Comparison of ENCODE assay signal across 9 mouse cellular contexts in the genomic region with DNA sequence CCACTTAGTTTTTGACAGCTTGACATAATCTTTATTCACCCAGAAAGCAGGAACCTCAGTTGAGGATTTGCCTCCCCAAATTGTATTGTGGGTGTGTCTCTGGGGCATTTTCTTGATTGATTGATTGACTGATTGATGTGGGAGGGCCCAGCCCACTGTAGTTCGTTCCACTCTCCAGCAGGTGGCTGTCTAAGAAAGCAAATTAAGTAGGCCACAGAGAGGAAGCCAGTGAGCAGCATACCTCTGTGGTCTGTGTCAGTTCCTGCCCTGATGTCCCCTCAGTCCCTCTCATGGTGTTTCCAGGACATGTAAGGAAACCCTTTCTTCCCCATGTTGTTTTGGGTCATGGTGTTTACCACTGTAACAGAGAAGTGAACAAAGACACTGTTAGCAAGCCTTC. TPM values are rescaled to one million over a fixed set of nuclear protein-coding genes. Genes with fewer than 3 reads are reported as not detected.
DNase-seq lines count a peak whose midpoint lies in the region; ATAC-seq and TF ChIP-seq lines count a peak whose summit lies in the region.
"Had no signal": no experiment of that assay in that cellular context is flagged by ENCODE, and none has a peak within 500 bp of the region (broad histone marks: within the 10 kb centered on the region; RNA-seq: fewer than 3 reads in every experiment).

No protein-coding gene starts in this region.

- peak; percentile 73 for TF ChIP-seq CTCF in hindbrain, postnatal 0 days (IDR thresholded peaks at IDR 0.05; ENCODE audit: low read depth)

- H3K4me3 ChIP-seq in embryonic facial prominence, embryonic 10.5 days, result no peak overlapping the region
- no peak overlapping the region for H3K4me3 ChIP-seq in hindbrain, postnatal 0 days (ENCODE audit: low read length)
- H3K4me3 ChIP-seq: myocyte had no signal

- H3K4me2 ChIP-seq in hindbrain, postnatal 0 days (ENCODE audit: low read depth, low read length), result no peak overlapping the region

- no peak overlapping the region for H3K9ac ChIP-seq in hindbrain, postnatal 0 days (replicated peaks; ENCODE audit: low read length)

- no peaks in the 10 kb centered on the region for H3K4me1 ChIP-seq in embryonic facial prominence, embryonic 10.5 days
- H3K4me1 ChIP-seq in hindbrain, postnatal 0 days (ENCODE audit: insufficient read depth, low read length), result no peaks in the 10 kb centered on the region

- 17% methylated on average over 1 of the region's 1 CpGs for WGBS in embryonic facial prominence, embryonic 10.5 days
- 16% methylated on average over 1 of the region's 1 CpGs for WGBS in hindbrain, postnatal 0 days

- H3K27me3 ChIP-seq in embryonic facial prominence, embryonic 10.5 days (replicated peaks; ENCODE audit: low read depth, poor library complexity, severe bottlenecking), result no peaks in the 10 kb centered on the region
- H3K27me3 ChIP-seq in hindbrain, postnatal 0 days (ENCODE audit: insufficient read depth, low read length), result no peaks in the 10 kb centered on the region

- peak; percentile 53; the same call in 1 of the 2 replicates for ATAC-seq in hindbrain, postnatal 0 days

- no peaks in the 10 kb centered on the region for H3K9me3 ChIP-seq in embryonic facial prominence, embryonic 10.5 days
- no peaks in the 10 kb centered on the region for H3K9me3 ChIP-seq in hindbrain, postnatal 0 days (ENCODE audit: low read length)

- peaks cover 39% of the 10 kb centered on the region for H3K36me3 ChIP-seq in embryonic facial prominence, embryonic 10.5 days (replicated peaks)
- no peaks in the 10 kb centered on the region for H3K36me3 ChIP-seq in hindbrain, postnatal 0 days (ENCODE audit: insufficient read depth, low read length)

- no peak overlapping the region for H3K27ac ChIP-seq in embryonic facial prominence, embryonic 10.5 days (replicated peaks)
- H3K27ac ChIP-seq in hindbrain, postnatal 0 days, result no peak overlapping the region

- DNase-seq in left cerebral cortex, adult 11 months (ENCODE audit: low spot score), result peak; percentile 5
- no peak for DNase-seq in left cerebral cortex, adult 8-10 months (ENCODE audit: low spot score in 2 of 2)
- DNase-seq in MN1 (ENCODE audit: low spot score), result peak; percentile 65
- peak; percentile 53 for DNase-seq in embryonic facial prominence, embryonic 10.5 days (ENCODE audit: low spot score)
- DNase-seq in hindbrain, postnatal 0 days (ENCODE audit: low spot score), result peak; percentile 68
- DNase-seq in layer of hippocampus, postnatal 36 days, result peak; percentile 25 to 48
- peak; percentile 32 for DNase-seq in mesoderm, embryonic 11.5 days (ENCODE audit: low read depth, low spot score)
- DNase-seq in thymus, postnatal 0 days (ENCODE audit: low spot score), result peak; percentile 63

RNA-seq across cellular contexts. Expression of gene Pde4d, which starts 59.2 kb away (rescaled TPM):
- total RNA-seq in left cerebral cortex, adult 8-10 months (2022), result 100 to 1,000 TPM in 2 of 4 experiments, 10 to 100 TPM in 2; 92.8 to 110 (median 99.5) TPM
- polyA plus RNA-seq in embryonic facial prominence, embryonic 10.5 days (2016; fragmentation: Nextera tagmentation; extraction: Ambion mirVana), result 15.9 and 19.7 TPM in 2 replicates
- total RNA-seq in hindbrain, postnatal 0 days (2014; rRNA removed), result 77.1 and 86.6 TPM in 2 replicates
- 19.3 and 21.6 TPM in 2 replicates for polyA plus RNA-seq in hindbrain, postnatal 0 days (2015; fragmentation: Nextera tagmentation; extraction: Ambion mirVana)
- 10 to 100 TPM; 69.7 to 69.8 TPM for total RNA-seq in layer of hippocampus, postnatal 36 days (2021)
- 11.9 and 16.5 TPM in 2 replicates for polyA plus RNA-seq in thymus, postnatal 0 days (2015; fragmentation: Nextera tagmentation; extraction: Ambion mirVana)

Comparison
In these comparisons a context has a peak if more than half of its experiments do, and no peak if none do; other contexts are left out.
1. DNase-seq: peak in left cerebral cortex, adult 11 months (single experiment), MN1 (single experiment), embryonic facial prominence, embryonic 10.5 days (single experiment), hindbrain, postnatal 0 days (single experiment), layer of hippocampus, postnatal 36 days (2 of 2), mesoderm, embryonic 11.5 days (single experiment) and thymus, postnatal 0 days (single experiment); none in left cerebral cortex, adult 8-10 months (0 of 2).